Mouse (Mus musculus): Measurements from ENCODE around the gene Zfp92.

DNA sequence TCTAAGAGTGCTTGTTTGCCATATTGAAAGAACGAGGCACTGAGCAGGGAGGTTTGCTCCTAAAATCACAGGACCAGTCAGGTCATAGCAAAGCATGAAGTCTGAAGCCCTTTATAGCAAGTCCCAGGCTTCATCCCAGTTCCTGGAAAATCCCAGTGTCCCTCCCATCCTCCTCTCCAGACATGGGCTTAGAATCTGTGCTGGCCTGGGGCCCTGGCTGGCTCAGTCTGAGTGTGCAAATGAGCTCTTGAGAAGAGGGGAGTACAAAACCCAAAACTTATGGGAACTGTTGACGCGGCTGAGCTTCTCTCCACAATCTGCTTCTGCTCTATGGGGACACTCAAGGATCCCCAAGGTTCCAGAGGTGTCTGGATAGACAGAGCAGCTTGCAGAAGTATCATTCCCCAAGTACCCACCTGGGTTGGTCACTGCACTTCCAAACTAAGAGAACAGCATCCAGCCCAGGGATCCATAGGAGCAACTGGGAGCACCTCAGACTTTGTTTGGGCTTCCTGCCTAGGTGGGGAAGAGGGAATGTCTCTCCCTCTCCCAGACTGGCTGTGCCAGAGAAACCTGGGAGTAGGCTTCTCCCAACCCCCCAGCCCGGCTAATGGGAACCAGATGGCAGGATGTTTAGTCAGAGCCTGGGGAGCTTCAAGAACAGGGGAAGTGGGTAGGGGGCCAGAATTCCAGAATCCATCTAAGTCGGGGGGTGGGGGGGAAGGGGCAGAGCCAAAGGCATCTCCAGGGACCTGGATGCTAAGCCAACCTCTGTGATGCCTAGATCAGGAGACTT lies 56.7 kb downstream of the Zfp92 start:
- no peak for TF ChIP-seq CTCF (IDR thresholded peaks at IDR 0.05; ENCODE audit: low read depth, low read length)
- no peak for TF ChIP-seq POLR2A (IDR thresholded peaks at IDR 0.05; ENCODE audit: extremely low read depth, insufficient read depth, low read length)
